Mouse (Mus musculus) effector memory CD4-positive, alpha-beta T cell, adult 7 months (primary cell): ENCODE measurements around the gene Mrps9. TPM values are rescaled to one million over a fixed set of nuclear protein-coding genes. Genes with fewer than 3 reads are reported as not detected.

Experiments
- polyA plus RNA-seq: library from polyadenylated mRNA; unstranded; fragments of 100-300 nt; shearing (Covaris generic); gene quantifications from one replicate; pipeline ENCODE4 v1.2.1, GENCODE M21; 2017

The Mrps9 gene
- 43.7 TPM for polyA plus RNA-seq

GRCm38 (mm10) chr1:42850663-42851397 lies at the start of gene Mrps9:
Gene Mrps9 (plus strand): TSS chr1:42851233.

GRCm38 (mm10) chr1:42952734-42953481 lies 101.9 kb downstream of the Mrps9 start, which contains the start of gene Gpr45:
Gene Gpr45 (plus strand): TSS chr1:42952872.

Other genes starting within 250 kb of the Mrps9 start
- not detected for gene Pou3f3, start 155.5 kb upstream of the Mrps9 start, polyA plus RNA-seq
- gene Gpr45, start 101.6 kb downstream of the Mrps9 start, polyA plus RNA-seq = not detected
- gene Tgfbrap1, start 247.4 kb downstream of the Mrps9 start, polyA plus RNA-seq = 11.4 TPM
- gene AI597479, start 247.5 kb downstream of the Mrps9 start, polyA plus RNA-seq = 13.2 TPM